In genomic region chr3:75531074-75531473, GRCm38 (mm10) we compare ENCODE assay signal across 36 mouse cellular contexts. TPM values are rescaled to one million over a fixed set of nuclear protein-coding genes. Genes with fewer than 3 reads are reported as not detected.
"Had no signal": no experiment of that assay in that cellular context is flagged by ENCODE, and none has a peak within 500 bp of the region (broad histone marks: within the 10 kb centered on the region; RNA-seq: fewer than 3 reads in every experiment).

No protein-coding gene starts in this region.

- H3K27ac ChIP-seq: embryonic facial prominence, embryonic 10.5 days; embryonic facial prominence, embryonic 12.5 days; embryonic facial prominence, embryonic 13.5 days; embryonic facial prominence, embryonic 15.5 days; forebrain, embryonic 10.5 days; forebrain, embryonic 12.5 days; forebrain, embryonic 13.5 days; forebrain, embryonic 15.5 days; heart, adult 2 months had no signal

- H3K4me1 ChIP-seq: embryonic facial prominence, embryonic 10.5 days; embryonic facial prominence, embryonic 12.5 days; embryonic facial prominence, embryonic 13.5 days; embryonic facial prominence, embryonic 15.5 days; forebrain, embryonic 10.5 days; forebrain, embryonic 12.5 days; forebrain, embryonic 13.5 days; forebrain, embryonic 15.5 days had no signal

- H3K27me3 ChIP-seq: embryonic facial prominence, embryonic 12.5 days; embryonic facial prominence, embryonic 13.5 days; embryonic facial prominence, embryonic 15.5 days; forebrain, embryonic 12.5 days; forebrain, embryonic 13.5 days; forebrain, embryonic 15.5 days had no signal

- H3K4me2 ChIP-seq: embryonic facial prominence, embryonic 12.5 days; embryonic facial prominence, embryonic 13.5 days; embryonic facial prominence, embryonic 15.5 days; forebrain, embryonic 12.5 days; forebrain, embryonic 13.5 days; forebrain, embryonic 15.5 days had no signal

- H3K9ac ChIP-seq: embryonic facial prominence, embryonic 12.5 days; embryonic facial prominence, embryonic 13.5 days; embryonic facial prominence, embryonic 15.5 days; forebrain, embryonic 12.5 days; forebrain, embryonic 13.5 days; forebrain, embryonic 15.5 days; forebrain, postnatal 0 days had no signal

- H3K4me3 ChIP-seq: embryonic facial prominence, embryonic 10.5 days; embryonic facial prominence, embryonic 12.5 days; embryonic facial prominence, embryonic 13.5 days; embryonic facial prominence, embryonic 15.5 days; erythroblast, embryonic 14.5 days; forebrain, embryonic 10.5 days; forebrain, embryonic 12.5 days; forebrain, embryonic 13.5 days; forebrain, embryonic 15.5 days; heart, adult 2 months had no signal

- DNase-seq: cerebellum, adult 18-20 months; cerebellum, adult 2 months; cerebellum, adult 8-10 months; cerebellum, adult 9-10 months; cerebellum, adult 9-11 months; cerebellum, postnatal 10 days; cerebellum, postnatal 14 days; cerebellum, postnatal 25 days; cerebellum, postnatal 36 days; embryo, embryonic 11 days; forebrain, postnatal 0 days; gastrocnemius, postnatal 10 days; gastrocnemius, postnatal 14 days; gastrocnemius, postnatal 25 days; gastrocnemius, postnatal 36 days; heart, adult 11 months; heart, adult 18-20 months; heart, adult 2 months had no signal

- H3K9me3 ChIP-seq: embryonic facial prominence, embryonic 10.5 days; embryonic facial prominence, embryonic 12.5 days; embryonic facial prominence, embryonic 13.5 days; embryonic facial prominence, embryonic 15.5 days; forebrain, embryonic 10.5 days; forebrain, embryonic 12.5 days; forebrain, embryonic 13.5 days; forebrain, embryonic 15.5 days had no signal

- ATAC-seq: forebrain, embryonic 13.5 days; forebrain, embryonic 14.5 days; forebrain, embryonic 15.5 days; forebrain, embryonic 16.5 days; forebrain, postnatal 0 days had no signal

RNA-seq across cellular contexts. Expression of gene Serpini1, which starts 26.3 kb away (rescaled TPM):
- polyA plus RNA-seq: erythroblast, embryonic 14.5 days had no signal

RNA-seq across cellular contexts. Expression of gene Wdr49, which starts 49.1 kb away (rescaled TPM):
- total RNA-seq: common myeloid progenitor, adult 5-6 weeks; gastrocnemius, adult 8-10 months; gastrocnemius, postnatal 10 days; gastrocnemius, postnatal 14 days; gastrocnemius, postnatal 25 days; gastrocnemius, postnatal 36 days; gastrocnemius, postnatal 4 days; heart, adult 2 months had no signal
- polyA plus RNA-seq: embryonic facial prominence, embryonic 10.5 days; embryonic facial prominence, embryonic 11.5 days; embryonic facial prominence, embryonic 12.5 days; embryonic facial prominence, embryonic 13.5 days; embryonic facial prominence, embryonic 14.5 days; erythroblast, embryonic 14.5 days; forebrain, embryonic 10.5 days; forebrain, embryonic 11.5 days; forebrain, embryonic 12.5 days; forebrain, embryonic 13.5 days; forebrain, embryonic 14.5 days; forebrain, embryonic 15.5 days; forebrain, embryonic 16.5 days; gonadal fat pad, adult 2 months; heart, adult 2 months had no signal
